Mouse (Mus musculus): ENCODE measurements around the gene Pmm2. TPM values are rescaled to one million over a fixed set of nuclear protein-coding genes. Genes with fewer than 3 reads are reported as not detected.

Pmm2 gene
- total and polyA plus RNA-seq, 2 experiments from 2014 or later = 26.8 to 36.6 TPM

GRCm38 (mm10) chr16:8687559-8688112 is 50.2 kb downstream of the Pmm2 start:
- H3K36me3 ChIP-seq (replicated peaks; ENCODE audit: control insufficient read depth, insufficient read depth, low read length) = peaks cover 37% of the 10 kb centered on the region
- H3K4me2 ChIP-seq (ENCODE audit: low read depth, low read length) = no peak overlapping the region
- TF ChIP-seq EP300 (IDR thresholded peaks at IDR 0.05; ENCODE audit: low read depth) (no peak), CTCF (IDR thresholded peaks at IDR 0.05; ENCODE audit: low read depth) (no peak)
- H3K9me3 ChIP-seq (replicated peaks; ENCODE audit: control insufficient read depth, low read length) = no peaks in the 10 kb centered on the region
- H3K4me3 ChIP-seq (ENCODE audit: low read depth, low read length) = no peak overlapping the region
- no peak overlapping the region for H3K27ac ChIP-seq (ENCODE audit: low read depth)
- no peaks in the 10 kb centered on the region for H3K4me1 ChIP-seq (ENCODE audit: control insufficient read depth, insufficient read depth)
- no peak overlapping the region for H3K9ac ChIP-seq (replicated peaks; ENCODE audit: low read depth, low read length)
- ATAC-seq (ENCODE audit: insufficient read depth, low read depth) (no peak), DNase-seq (ENCODE audit: low spot score) (no peak)
- H3K27me3 ChIP-seq (ENCODE audit: control insufficient read depth, insufficient read depth, low read length) = no peaks in the 10 kb centered on the region

DNA sequence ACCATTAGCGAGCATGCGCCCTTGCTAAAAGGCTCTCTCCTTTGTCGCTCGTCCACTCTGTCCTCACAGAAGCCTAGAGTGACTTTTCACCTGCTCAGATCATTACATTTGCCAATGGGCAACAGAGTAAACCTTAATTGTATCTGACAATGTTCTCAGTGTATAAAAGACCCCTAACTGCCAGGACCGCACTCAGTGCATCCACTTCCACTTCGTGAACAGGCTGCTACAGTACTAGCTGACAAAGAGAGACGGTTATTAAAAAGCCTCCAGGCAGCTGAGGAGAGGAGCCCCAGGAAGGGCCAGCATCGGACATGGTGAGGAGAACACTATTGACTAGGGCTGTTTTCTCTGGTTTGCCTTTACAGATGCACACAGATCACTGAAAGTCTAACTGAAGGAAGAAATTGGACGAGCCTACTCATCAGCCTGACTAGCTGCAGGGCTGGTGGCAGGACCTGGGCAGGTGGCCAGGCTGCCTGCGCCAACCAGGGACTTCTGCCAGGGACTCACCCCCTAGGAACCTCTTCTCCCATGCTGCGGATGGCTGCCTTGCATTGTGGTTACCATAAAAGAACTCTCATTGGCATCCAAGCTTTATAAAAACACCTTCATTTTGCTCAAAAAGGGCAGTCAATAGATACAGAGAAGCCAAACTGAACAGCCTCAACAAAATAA is 52.6 kb downstream of the Pmm2 start:
- no peaks in the 10 kb centered on the region for H3K9me3 ChIP-seq (replicated peaks; ENCODE audit: control insufficient read depth, low read length)

GRCm38 (mm10) chr16:8691206-8691605 is 53.7 kb downstream of the Pmm2 start:
- DNase-seq (ENCODE audit: low spot score) (no peak), ATAC-seq (ENCODE audit: insufficient read depth, low read depth) (no peak)
- H3K36me3 ChIP-seq (replicated peaks; ENCODE audit: control insufficient read depth, insufficient read depth, low read length) = peaks cover 70% of the 10 kb centered on the region
- no peak for TF ChIP-seq CTCF (IDR thresholded peaks at IDR 0.05; ENCODE audit: low read depth)
- 94% methylated on average over 7 of the region's 7 CpGs for WGBS
- H3K4me3 ChIP-seq (ENCODE audit: low read depth, low read length) = no peak overlapping the region
- H3K27me3 ChIP-seq (ENCODE audit: control insufficient read depth, insufficient read depth, low read length) = no peaks in the 10 kb centered on the region
- H3K4me1 ChIP-seq (ENCODE audit: control insufficient read depth, insufficient read depth) = no peaks in the 10 kb centered on the region
- no peak overlapping the region for H3K9ac ChIP-seq (replicated peaks; ENCODE audit: low read depth, low read length)
- no peaks in the 10 kb centered on the region for H3K9me3 ChIP-seq (replicated peaks; ENCODE audit: control insufficient read depth, low read length)
- H3K4me2 ChIP-seq (ENCODE audit: low read depth, low read length) = no peak overlapping the region
- no peak overlapping the region for H3K27ac ChIP-seq (ENCODE audit: low read depth)

More for the DNA sequence above, 52.6 kb downstream of the Pmm2 start:
- 74% methylated on average over 11 of the region's 11 CpGs for WGBS
- Histone ChIP-seq H3K36me3 (replicated peaks; ENCODE audit: control insufficient read depth, insufficient read depth, low read length) (peaks cover 60% of the 10 kb centered on the region), H3K27me3 (ENCODE audit: control insufficient read depth, insufficient read depth, low read length) (no peaks in the 10 kb centered on the region), H3K4me2 (ENCODE audit: low read depth, low read length) (no peak overlapping the region), H3K4me3 (ENCODE audit: low read depth, low read length) (no peak overlapping the region), H3K9ac (replicated peaks; ENCODE audit: low read depth, low read length) (no peak overlapping the region), H3K4me1 (ENCODE audit: control insufficient read depth, insufficient read depth) (no peaks in the 10 kb centered on the region), H3K27ac (ENCODE audit: low read depth) (no peak overlapping the region)
- no peak for DNase-seq (ENCODE audit: low spot score)
- ATAC-seq (ENCODE audit: insufficient read depth, low read depth) = no peak
- TF ChIP-seq CTCF (IDR thresholded peaks at IDR 0.05; ENCODE audit: low read depth) (no peak), EP300 (IDR thresholded peaks at IDR 0.05; ENCODE audit: low read depth) (no peak)

GRCm38 (mm10) chr16:8699556-8699955 is 62.1 kb downstream of the Pmm2 start:
- Histone ChIP-seq H3K4me1 (ENCODE audit: control insufficient read depth, insufficient read depth) (no peaks in the 10 kb centered on the region), H3K4me2 (ENCODE audit: low read depth, low read length) (no peak overlapping the region), H3K27ac (ENCODE audit: low read depth) (no peak overlapping the region), H3K4me3 (ENCODE audit: low read depth, low read length) (no peak overlapping the region), H3K9me3 (replicated peaks; ENCODE audit: control insufficient read depth, low read length) (no peaks in the 10 kb centered on the region), H3K27me3 (ENCODE audit: control insufficient read depth, insufficient read depth, low read length) (no peaks in the 10 kb centered on the region), H3K9ac (replicated peaks; ENCODE audit: low read depth, low read length) (no peak overlapping the region), H3K36me3 (replicated peaks; ENCODE audit: control insufficient read depth, insufficient read depth, low read length) (peaks cover 97% of the 10 kb centered on the region)
- WGBS = 81% methylated on average over 8 of the region's 8 CpGs
- no peak for DNase-seq (ENCODE audit: low spot score)
- TF ChIP-seq CTCF (IDR thresholded peaks at IDR 0.05; ENCODE audit: low read depth) (no peak), EP300 (IDR thresholded peaks at IDR 0.05; ENCODE audit: low read depth) (no peak)
- ATAC-seq (ENCODE audit: insufficient read depth, low read depth) = no peak

DNA sequence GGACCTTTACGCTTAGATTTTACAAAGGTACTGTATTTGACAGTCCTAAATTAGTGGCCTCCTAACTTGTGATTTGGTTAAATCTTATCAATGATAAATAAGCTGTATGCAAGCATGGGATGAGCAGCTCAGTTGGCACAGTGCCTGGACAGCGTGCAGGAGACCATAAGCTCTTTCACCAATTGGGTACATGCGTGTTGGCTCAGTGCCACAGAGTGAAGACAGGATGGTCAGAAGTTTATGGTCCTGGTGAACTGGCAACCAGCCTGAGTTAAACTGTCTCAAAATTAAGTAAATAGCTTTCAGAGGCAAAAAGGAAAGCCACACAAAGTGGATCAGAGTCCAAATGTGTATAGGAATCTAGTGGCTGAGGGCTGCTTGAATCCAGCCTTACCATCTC is 63.1 kb downstream of the Pmm2 start:
- H3K4me3 ChIP-seq (ENCODE audit: low read depth, low read length) = no peak overlapping the region
- H3K4me2 ChIP-seq (ENCODE audit: low read depth, low read length) = no peak overlapping the region
- ATAC-seq (ENCODE audit: insufficient read depth, low read depth) (no peak), DNase-seq (ENCODE audit: low spot score) (no peak)
- H3K4me1 ChIP-seq (ENCODE audit: control insufficient read depth, insufficient read depth) = no peaks in the 10 kb centered on the region
- no peaks in the 10 kb centered on the region for H3K27me3 ChIP-seq (ENCODE audit: control insufficient read depth, insufficient read depth, low read length)
- H3K9ac ChIP-seq (replicated peaks; ENCODE audit: low read depth, low read length) = no peak overlapping the region
- TF ChIP-seq EP300 (IDR thresholded peaks at IDR 0.05; ENCODE audit: low read depth) = no peak
- TF ChIP-seq CTCF (IDR thresholded peaks at IDR 0.05; ENCODE audit: low read depth) = no peak
- H3K9me3 ChIP-seq (replicated peaks; ENCODE audit: control insufficient read depth, low read length) = no peaks in the 10 kb centered on the region
- H3K36me3 ChIP-seq (replicated peaks; ENCODE audit: control insufficient read depth, insufficient read depth, low read length) = peaks cover 96% of the 10 kb centered on the region
- H3K27ac ChIP-seq (ENCODE audit: low read depth) = no peak overlapping the region
- WGBS = 77% methylated on average over 3 of the region's 3 CpGs

DNA sequence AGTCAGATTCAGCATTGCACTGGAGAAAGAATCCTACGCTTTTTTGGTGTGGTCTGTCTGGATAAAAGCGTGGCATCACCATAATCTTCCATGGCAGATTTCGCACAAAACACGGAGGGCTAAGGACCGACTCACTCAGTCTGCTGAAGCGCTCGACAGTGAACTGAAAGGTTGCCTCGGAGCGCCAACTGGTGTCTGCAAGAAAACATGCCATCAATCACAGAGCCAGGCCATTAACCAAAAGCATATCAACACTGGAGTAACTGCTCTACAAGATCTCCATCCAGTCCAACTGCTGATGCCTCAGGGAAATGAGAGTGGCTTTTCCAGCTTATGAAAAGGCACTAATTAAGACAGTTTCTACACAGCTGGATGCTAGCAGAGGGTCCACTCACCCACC is 74.5 kb downstream of the Pmm2 start:
- 79% methylated on average over 9 of the region's 9 CpGs for WGBS
- DNase-seq (ENCODE audit: low spot score) (no peak), ATAC-seq (ENCODE audit: insufficient read depth, low read depth) (no peak)
- Histone ChIP-seq H3K4me2 (ENCODE audit: low read depth, low read length) (no peak overlapping the region), H3K4me1 (ENCODE audit: control insufficient read depth, insufficient read depth) (no peaks in the 10 kb centered on the region), H3K27me3 (ENCODE audit: control insufficient read depth, insufficient read depth, low read length) (no peaks in the 10 kb centered on the region), H3K27ac (ENCODE audit: low read depth) (no peak overlapping the region), H3K4me3 (ENCODE audit: low read depth, low read length) (no peak overlapping the region), H3K9me3 (replicated peaks; ENCODE audit: control insufficient read depth, low read length) (no peaks in the 10 kb centered on the region), H3K9ac (replicated peaks; ENCODE audit: low read depth, low read length) (no peak overlapping the region), H3K36me3 (replicated peaks; ENCODE audit: control insufficient read depth, insufficient read depth, low read length) (peaks cover 78% of the 10 kb centered on the region)
- TF ChIP-seq CTCF (IDR thresholded peaks at IDR 0.05; ENCODE audit: low read depth) (no peak), EP300 (IDR thresholded peaks at IDR 0.05; ENCODE audit: low read depth) (no peak)

Small RNA genes within 50 kb of the gene (microRNA-seq; reads per million reads assigned to microRNA genes)
- gene Gm22137 = not detected

Other genes with a start within 250 kb of the Pmm2 start
- gene Tmem114, start 212.5 kb upstream of the Pmm2 start, total RNA-seq (2014; rRNA removed; ENCODE audit: low replicate concordance) = not detected in 2 replicates
- not detected in 2 replicates for gene Tmem114, start 212.5 kb upstream of the Pmm2 start, polyA plus RNA-seq (2015; fragmentation: Nextera tagmentation; extraction: Ambion mirVana)
- gene Mettl22, start 166.9 kb upstream of the Pmm2 start, total RNA-seq (2014; rRNA removed; ENCODE audit: low replicate concordance) = 26.4 and 78.3 TPM in 2 replicates
- 38.7 and 43.4 TPM in 2 replicates for gene Mettl22, start 166.9 kb upstream of the Pmm2 start, polyA plus RNA-seq (2015; fragmentation: Nextera tagmentation; extraction: Ambion mirVana)
- gene Abat, start 124.2 kb upstream of the Pmm2 start, total RNA-seq (2014; rRNA removed; ENCODE audit: low replicate concordance) = 15.8 and 28.8 TPM in 2 replicates
- 9.9 TPM in 2 replicates for gene Abat, start 124.2 kb upstream of the Pmm2 start, polyA plus RNA-seq (2015; fragmentation: Nextera tagmentation; extraction: Ambion mirVana)
- gene Tmem186, start within 50 bp of the Pmm2 start, total RNA-seq (2014; rRNA removed; ENCODE audit: low replicate concordance) = 14.3 and 21.8 TPM in 2 replicates
- gene Tmem186, start within 50 bp of the Pmm2 start, polyA plus RNA-seq (2015; fragmentation: Nextera tagmentation; extraction: Ambion mirVana) = 13.8 and 14.8 TPM in 2 replicates
- 71.6 and 76.6 TPM in 2 replicates for gene Carhsp1, start 34.5 kb downstream of the Pmm2 start, total RNA-seq (2014; rRNA removed; ENCODE audit: low replicate concordance)
- gene Carhsp1, start 34.5 kb downstream of the Pmm2 start, polyA plus RNA-seq (2015; fragmentation: Nextera tagmentation; extraction: Ambion mirVana) = 42.7 TPM in 2 replicates
- gene Gm5767, start 43.1 kb downstream of the Pmm2 start, total RNA-seq (2014; rRNA removed; ENCODE audit: low replicate concordance) = not detected in 2 replicates
- gene Gm5767, start 43.1 kb downstream of the Pmm2 start, polyA plus RNA-seq (2015; fragmentation: Nextera tagmentation; extraction: Ambion mirVana) = not detected in 2 replicates
- gene Usp7, start 154.6 kb downstream of the Pmm2 start, total RNA-seq (2014; rRNA removed; ENCODE audit: low replicate concordance) = 33.4 and 51.5 TPM in 2 replicates
- gene Usp7, start 154.6 kb downstream of the Pmm2 start, polyA plus RNA-seq (2015; fragmentation: Nextera tagmentation; extraction: Ambion mirVana) = 8.2 and 10.0 TPM in 2 replicates
- gene 1810013L24Rik, start 192.4 kb downstream of the Pmm2 start, total RNA-seq (2014; rRNA removed; ENCODE audit: low replicate concordance) = 39.8 and 41.9 TPM in 2 replicates
- gene 1810013L24Rik, start 192.4 kb downstream of the Pmm2 start, polyA plus RNA-seq (2015; fragmentation: Nextera tagmentation; extraction: Ambion mirVana) = 15.0 and 15.7 TPM in 2 replicates